Comparison of ENCODE assay signal across 32 mouse cellular contexts in the genomic region with DNA sequence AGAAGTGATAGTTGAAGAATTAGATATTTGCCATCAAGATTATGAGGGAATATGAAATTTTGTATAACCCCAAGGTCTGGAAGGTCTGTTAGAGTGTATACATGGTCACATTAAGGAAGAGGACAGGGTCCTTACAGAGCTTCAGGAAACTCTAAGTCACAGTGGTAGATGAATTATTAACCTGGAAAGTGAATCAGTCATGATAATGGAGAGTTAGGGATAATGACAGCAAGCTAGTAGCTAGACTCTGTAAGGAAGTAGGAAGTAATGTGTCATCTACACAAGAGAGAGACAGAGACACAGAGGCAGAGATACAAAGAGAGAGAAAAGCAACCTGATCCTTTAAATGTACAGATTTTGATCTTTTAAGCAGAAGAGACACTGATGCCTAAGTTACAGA.
"Had no signal": no experiment of that assay in that cellular context is flagged by ENCODE, and none has a peak within 500 bp of the region (broad histone marks: within the 10 kb centered on the region; RNA-seq: fewer than 3 reads in every experiment).

No protein-coding gene starts in this region.

- ATAC-seq: liver, embryonic 12.5 days; liver, postnatal 0 days; lung, postnatal 0 days; midbrain, embryonic 13.5 days; midbrain, embryonic 15.5 days; midbrain, embryonic 16.5 days had no signal

- H3K36me3 ChIP-seq: limb, embryonic 10.5 days; limb, embryonic 12.5 days; limb, embryonic 13.5 days; limb, embryonic 15.5 days; liver, embryonic 12.5 days; liver, embryonic 13.5 days; liver, embryonic 15.5 days; lung, embryonic 15.5 days; midbrain, embryonic 10.5 days; midbrain, embryonic 12.5 days; midbrain, embryonic 13.5 days; midbrain, embryonic 15.5 days; neural tube, embryonic 12.5 days; neural tube, embryonic 13.5 days had no signal

- DNase-seq: left cerebral cortex, postnatal 4 days; liver; liver, embryonic 13.5 days; liver, postnatal 0 days; lung, adult 18-20 months; lung, adult 2 months; lung, embryonic 14.5 days; lung, postnatal 10 days; lung, postnatal 14 days; lung, postnatal 36 days; lung, postnatal 4 days; midbrain, embryonic 14.5 days had no signal

- H3K27me3 ChIP-seq: limb, embryonic 12.5 days; limb, embryonic 13.5 days; limb, embryonic 15.5 days; liver, embryonic 12.5 days; liver, embryonic 13.5 days; liver, embryonic 15.5 days; lung, embryonic 15.5 days; megakaryocyte, embryonic 14.5 days; midbrain, embryonic 12.5 days; midbrain, embryonic 13.5 days; midbrain, embryonic 15.5 days; neural tube, embryonic 12.5 days; neural tube, embryonic 13.5 days had no signal

- H3K4me3 ChIP-seq: limb, embryonic 10.5 days; limb, embryonic 12.5 days; limb, embryonic 13.5 days; limb, embryonic 15.5 days; liver, embryonic 12.5 days; liver, embryonic 13.5 days; liver, embryonic 15.5 days; lung, embryonic 15.5 days; megakaryocyte, embryonic 14.5 days; midbrain, embryonic 10.5 days; midbrain, embryonic 12.5 days; midbrain, embryonic 13.5 days; midbrain, embryonic 15.5 days; myocyte; neural tube, embryonic 12.5 days; neural tube, embryonic 13.5 days had no signal

- H3K9me3 ChIP-seq: limb, embryonic 10.5 days; limb, embryonic 12.5 days; limb, embryonic 13.5 days; limb, embryonic 15.5 days; liver, embryonic 12.5 days; liver, embryonic 13.5 days; liver, embryonic 15.5 days; lung, embryonic 15.5 days; megakaryocyte, embryonic 14.5 days; midbrain, embryonic 10.5 days; midbrain, embryonic 12.5 days; midbrain, embryonic 13.5 days; midbrain, embryonic 15.5 days; neural tube, embryonic 12.5 days; neural tube, embryonic 13.5 days had no signal

- H3K9ac ChIP-seq: limb, embryonic 12.5 days; limb, embryonic 13.5 days; limb, embryonic 15.5 days; liver, embryonic 12.5 days; liver, embryonic 13.5 days; liver, embryonic 14.5 days; liver, embryonic 15.5 days; liver, postnatal 0 days; lung, embryonic 14.5 days; lung, embryonic 15.5 days; midbrain, embryonic 12.5 days; midbrain, embryonic 13.5 days; midbrain, embryonic 15.5 days; neural tube, embryonic 12.5 days; neural tube, embryonic 13.5 days had no signal

- H3K27ac ChIP-seq: limb, embryonic 10.5 days; limb, embryonic 12.5 days; limb, embryonic 13.5 days; limb, embryonic 15.5 days; liver, embryonic 12.5 days; liver, embryonic 13.5 days; liver, embryonic 14.5 days; liver, embryonic 15.5 days; lung, embryonic 15.5 days; macrophage; midbrain, embryonic 10.5 days; midbrain, embryonic 12.5 days; midbrain, embryonic 13.5 days; midbrain, embryonic 15.5 days; neural tube, embryonic 12.5 days; neural tube, embryonic 13.5 days had no signal

- H3K4me2 ChIP-seq: limb, embryonic 12.5 days; limb, embryonic 13.5 days; limb, embryonic 15.5 days; liver, embryonic 11.5 days; liver, embryonic 12.5 days; liver, embryonic 13.5 days; liver, embryonic 15.5 days; lung, embryonic 14.5 days; lung, embryonic 15.5 days; midbrain, embryonic 12.5 days; midbrain, embryonic 13.5 days; midbrain, embryonic 15.5 days; neural tube, embryonic 12.5 days; neural tube, embryonic 13.5 days had no signal

- H3K4me1 ChIP-seq: limb, embryonic 10.5 days; limb, embryonic 12.5 days; limb, embryonic 13.5 days; limb, embryonic 15.5 days; liver, embryonic 12.5 days; liver, embryonic 13.5 days; liver, embryonic 15.5 days; lung, embryonic 15.5 days; megakaryocyte, embryonic 14.5 days; midbrain, embryonic 10.5 days; midbrain, embryonic 15.5 days; neural tube, embryonic 12.5 days had no signal
